Comparison of ENCODE assay signal across 27 mouse cellular contexts in the genomic region with DNA sequence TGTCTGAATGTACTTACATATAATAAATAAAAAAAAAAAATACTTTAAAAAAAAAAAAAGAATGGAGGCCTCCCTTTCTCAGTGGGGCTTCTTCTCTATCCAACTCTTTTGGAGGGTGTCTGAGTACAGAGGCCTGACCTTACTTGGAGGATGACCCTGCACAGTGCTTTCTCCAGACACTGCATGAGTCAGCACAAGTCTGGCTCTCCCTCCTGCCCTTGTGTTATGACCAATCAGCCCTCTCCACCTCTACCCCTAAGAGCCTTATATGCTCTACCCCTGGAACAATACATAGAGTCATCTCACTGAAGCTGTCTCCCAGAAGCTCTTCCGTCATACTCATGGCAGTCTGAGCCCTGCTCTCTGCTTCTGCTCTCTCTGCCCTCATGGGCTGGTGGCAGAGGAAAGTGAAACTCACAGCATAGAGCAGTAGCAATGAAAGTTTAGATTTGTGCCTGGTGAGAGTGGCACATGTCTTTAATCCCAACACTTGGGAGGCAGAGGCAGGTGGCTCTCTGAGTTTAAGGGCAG. TPM values are rescaled to one million over a fixed set of nuclear protein-coding genes. Genes with fewer than 3 reads are reported as not detected.
DNase-seq lines count a peak whose midpoint lies in the region; ATAC-seq lines count a peak whose summit lies in the region.
"Had no signal": no experiment of that assay in that cellular context is flagged by ENCODE, and none has a peak within 500 bp of the region (broad histone marks: within the 10 kb centered on the region; RNA-seq: fewer than 3 reads in every experiment).

No protein-coding gene starts in this region.

- ATAC-seq in common myeloid progenitor, adult 5-6 weeks (replicated peaks; ENCODE audit: low read depth, poor library complexity, severe bottlenecking) = peak; percentile 47; the same call in 1 of the 2 replicates
- 0 out of 2 replicates have a peak, but pooled peaks have one; percentile 10 for ATAC-seq in megakaryocyte-erythroid progenitor cell, adult 5-6 weeks (replicated peaks; ENCODE audit: low FRiP score, low TSS enrichment, poor library complexity, severe bottlenecking)
- no peak for ATAC-seq in heart, embryonic 11.5 days (replicated peaks; ENCODE audit: insufficient number of reproducible peaks, low FRiP score, low TSS enrichment)
- no peak for ATAC-seq in forebrain, embryonic 12.5 days (ENCODE audit: low FRiP score)
- ATAC-seq: forebrain, embryonic 16.5 days; hindbrain, embryonic 16.5 days; intestine, embryonic 16.5 days; midbrain, embryonic 16.5 days had no signal

- H3K27ac ChIP-seq in heart, embryonic 11.5 days (ENCODE audit: low read depth, low read length) = no peak overlapping the region
- H3K27ac ChIP-seq in forebrain, embryonic 12.5 days = no peak overlapping the region
- H3K27ac ChIP-seq: embryonic facial prominence, embryonic 10.5 days; hindbrain, embryonic 10.5 days; layer of hippocampus, adult 2 months; midbrain, embryonic 10.5 days had no signal

- no peaks in the 10 kb centered on the region for H3K27me3 ChIP-seq in heart, embryonic 11.5 days (ENCODE audit: control insufficient read depth, insufficient read depth, low read length)
- no peaks in the 10 kb centered on the region for H3K27me3 ChIP-seq in forebrain, embryonic 12.5 days

- DNase-seq in adrenal gland, adult (ENCODE audit: inconsistent age in 2 of 2, low spot score in 1 of 2) = peak; percentile 35 to 68
- DNase-seq in adrenal gland, postnatal 4 days (ENCODE audit: low spot score in 2 of 2) = no peak
- DNase-seq in adrenal gland, adult 8-10 months = peak; percentile 21
- no peak for DNase-seq in gastrocnemius, postnatal 25 days
- DNase-seq: cerebellum, adult 9-10 months; gastrocnemius, postnatal 36 days; kidney, adult 9 months; kidney, postnatal 14 days; lung, embryonic 14.5 days; right cerebral cortex, adult 18-20 months; thymus, adult 18-20 months; thymus, postnatal 36 days had no signal

- H3K9ac ChIP-seq in heart, embryonic 11.5 days (ENCODE audit: low read depth, low read length) = no peak overlapping the region
- no peak overlapping the region for H3K9ac ChIP-seq in forebrain, embryonic 12.5 days
- H3K9ac ChIP-seq: lung, embryonic 14.5 days had no signal

- H3K4me3 ChIP-seq in heart, embryonic 11.5 days (ENCODE audit: low read depth, low read length) = no peak overlapping the region
- H3K4me3 ChIP-seq in forebrain, embryonic 12.5 days (replicated peaks) = no peak overlapping the region
- H3K4me3 ChIP-seq: embryonic facial prominence, embryonic 10.5 days; hindbrain, embryonic 10.5 days; layer of hippocampus, adult 2 months; midbrain, embryonic 10.5 days; myocyte had no signal

- no peaks in the 10 kb centered on the region for H3K4me1 ChIP-seq in heart, embryonic 11.5 days (ENCODE audit: control insufficient read depth, insufficient read depth, low read length)
- H3K4me1 ChIP-seq in forebrain, embryonic 12.5 days = no peaks in the 10 kb centered on the region
- H3K4me1 ChIP-seq: embryonic facial prominence, embryonic 10.5 days; hindbrain, embryonic 10.5 days; midbrain, embryonic 10.5 days had no signal

- H3K9me3 ChIP-seq in heart, embryonic 11.5 days (replicated peaks; ENCODE audit: control insufficient read depth, low read length) = no peaks in the 10 kb centered on the region
- H3K9me3 ChIP-seq in forebrain, embryonic 12.5 days = no peaks in the 10 kb centered on the region
- H3K9me3 ChIP-seq: embryonic facial prominence, embryonic 10.5 days; G1E; hindbrain, embryonic 10.5 days; midbrain, embryonic 10.5 days had no signal

- WGBS in heart, embryonic 11.5 days (ENCODE audit: insufficient replicate concordance) = 66% methylated on average over 1 of the region's 1 CpGs
- 93% methylated on average over 1 of the region's 1 CpGs for WGBS in forebrain, embryonic 12.5 days

- no peak overlapping the region for H3K4me2 ChIP-seq in heart, embryonic 11.5 days
- H3K4me2 ChIP-seq in forebrain, embryonic 12.5 days = no peak overlapping the region
- H3K4me2 ChIP-seq: liver, embryonic 11.5 days; lung, embryonic 14.5 days had no signal

- H3K36me3 ChIP-seq in heart, embryonic 11.5 days (ENCODE audit: control insufficient read depth, insufficient read depth, low read length) = no peaks in the 10 kb centered on the region
- no peaks in the 10 kb centered on the region for H3K36me3 ChIP-seq in forebrain, embryonic 12.5 days (replicated peaks)
- H3K36me3 ChIP-seq: embryonic facial prominence, embryonic 10.5 days; G1E; hindbrain, embryonic 10.5 days; midbrain, embryonic 10.5 days had no signal

RNA-seq across cellular contexts. Expression of a gene that starts 22.8 kb away (rescaled TPM):
- 10 to 100 TPM; 33.1 to 43.6 TPM for total RNA-seq in adrenal gland, postnatal 4 days (2021)
- 10 to 100 TPM; 41.7 to 59.7 (median 47.9) TPM for total RNA-seq in adrenal gland, adult 8-10 months (2022)
- 27.1 and 33.8 TPM in 2 replicates for total RNA-seq in common myeloid progenitor, adult 5-6 weeks (2017)
- 18.2 and 28.9 TPM in 2 replicates for total RNA-seq in megakaryocyte-erythroid progenitor cell, adult 5-6 weeks (2014; fragmentation: Nextera tagmentation)
- 28.8 and 29.1 TPM in 2 replicates for total RNA-seq in megakaryocyte-erythroid progenitor cell, adult 5-6 weeks (2017)
- polyA plus RNA-seq in heart, embryonic 11.5 days (2014; fragmentation: Nextera tagmentation; extraction: Ambion mirVana) = 3.7 and 4.1 TPM in 2 replicates
- total RNA-seq in gastrocnemius, postnatal 25 days (2021) = 10 to 100 TPM; 17.6 to 20.4 TPM
- 4.2 and 4.4 TPM in 2 replicates for polyA plus RNA-seq in forebrain, embryonic 12.5 days (2016; fragmentation: Nextera tagmentation; extraction: Ambion mirVana)

RNA-seq across cellular contexts. Expression of a gene that starts 59.2 kb away (rescaled TPM):
- 1,000 to 10,000 TPM; 1,164 to 1,170 TPM for total RNA-seq in adrenal gland, postnatal 4 days (2021)
- 100 to 1,000 TPM; 780 to 849 (median 825) TPM for total RNA-seq in adrenal gland, adult 8-10 months (2022)
- 7,220 and 7,747 TPM in 2 replicates for total RNA-seq in common myeloid progenitor, adult 5-6 weeks (2017)
- total RNA-seq in megakaryocyte-erythroid progenitor cell, adult 5-6 weeks (2014; fragmentation: Nextera tagmentation) = 3,660 and 3,786 TPM in 2 replicates
- total RNA-seq in megakaryocyte-erythroid progenitor cell, adult 5-6 weeks (2017) = 6,025 and 7,409 TPM in 2 replicates
- 950 and 968 TPM in 2 replicates for polyA plus RNA-seq in heart, embryonic 11.5 days (2014; fragmentation: Nextera tagmentation; extraction: Ambion mirVana)
- 100 to 1,000 TPM; 337 to 372 TPM for total RNA-seq in gastrocnemius, postnatal 25 days (2021)
- 862 and 915 TPM in 2 replicates for polyA plus RNA-seq in forebrain, embryonic 12.5 days (2016; fragmentation: Nextera tagmentation; extraction: Ambion mirVana)

Comparison
In these comparisons a context has a peak if more than half of its experiments do, and no peak if none do; other contexts are left out.
1. DNase-seq: peak in adrenal gland, adult (2 of 2) and adrenal gland, adult 8-10 months (single experiment); none in adrenal gland, postnatal 4 days (0 of 2) and gastrocnemius, postnatal 25 days (single experiment).
2. ATAC-seq: peak in common myeloid progenitor, adult 5-6 weeks (single experiment) and megakaryocyte-erythroid progenitor cell, adult 5-6 weeks (single experiment); none in heart, embryonic 11.5 days (single experiment) and forebrain, embryonic 12.5 days (single experiment).